Mouse (Mus musculus) ovary, postnatal 36 days (tissue): ENCODE data around the gene Eif2s2.
A peak's percentile ranks its signal among the peaks of the same experiment; 100 is the strongest.
"Not testable (repeated sequence)": the region's sequence is repeated elsewhere in the genome, so short reads cannot be mapped to it uniquely, and the experiment has no call there.

Source experiments
- DNase-seq: peaks from one replicate; pipeline ENCODE4 v3.0.0; 2022; ENCODE audit warnings: low spot score, mixed read lengths

Eif2s2 gene

GRCm38 (mm10) chr2:154892201-154893044 is at the start of gene Eif2s2:
Gene Eif2s2, minus strand, starts transcription at chr2:154892935.
- DNase-seq, result peak; percentile 95

GRCm38 (mm10) chr2:154941952-154942351 is 49.2 kb upstream of the Eif2s2 start:
- DNase-seq, result no peak

DNA sequence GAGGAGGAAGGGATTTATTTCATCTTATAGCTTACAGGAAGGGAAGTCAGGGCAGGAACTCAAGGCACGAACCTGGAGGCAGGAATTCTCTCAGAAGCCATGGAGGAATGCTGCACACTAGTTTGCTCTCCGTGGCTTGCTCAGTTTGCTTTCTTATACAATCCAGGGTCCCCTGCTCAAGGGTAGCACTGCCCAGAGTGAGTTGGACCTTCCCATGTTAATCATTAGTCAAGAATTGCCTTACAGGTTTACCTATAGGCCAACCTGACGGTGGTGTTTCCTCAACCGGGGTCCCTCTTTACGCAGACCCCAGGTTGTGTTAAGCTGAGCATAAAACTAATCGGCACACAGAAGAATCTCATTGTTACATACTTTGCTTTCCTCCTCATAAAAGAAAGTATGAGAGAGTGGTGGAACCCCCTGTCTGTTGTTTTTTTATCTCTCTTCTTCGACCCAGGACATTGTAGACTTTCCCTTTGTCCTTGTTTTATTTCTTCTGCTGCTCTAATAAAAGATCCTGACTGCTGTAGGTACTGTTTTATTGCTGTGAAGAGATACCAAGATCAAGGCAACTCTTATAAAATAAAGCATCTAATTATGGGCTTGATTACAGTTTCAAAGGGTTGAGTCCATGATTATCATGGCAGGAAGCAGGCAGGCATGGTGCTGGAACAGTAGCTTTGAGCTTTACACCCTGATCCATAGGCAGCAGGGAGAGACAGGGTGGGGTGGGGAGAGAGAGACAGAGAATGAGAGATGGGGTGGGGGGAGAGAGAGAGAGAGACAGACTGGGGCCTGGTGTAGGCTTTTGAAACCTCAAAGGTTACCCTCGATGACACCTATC is 45.0 kb upstream of the Eif2s2 start:
- no peak for DNase-seq

DNA sequence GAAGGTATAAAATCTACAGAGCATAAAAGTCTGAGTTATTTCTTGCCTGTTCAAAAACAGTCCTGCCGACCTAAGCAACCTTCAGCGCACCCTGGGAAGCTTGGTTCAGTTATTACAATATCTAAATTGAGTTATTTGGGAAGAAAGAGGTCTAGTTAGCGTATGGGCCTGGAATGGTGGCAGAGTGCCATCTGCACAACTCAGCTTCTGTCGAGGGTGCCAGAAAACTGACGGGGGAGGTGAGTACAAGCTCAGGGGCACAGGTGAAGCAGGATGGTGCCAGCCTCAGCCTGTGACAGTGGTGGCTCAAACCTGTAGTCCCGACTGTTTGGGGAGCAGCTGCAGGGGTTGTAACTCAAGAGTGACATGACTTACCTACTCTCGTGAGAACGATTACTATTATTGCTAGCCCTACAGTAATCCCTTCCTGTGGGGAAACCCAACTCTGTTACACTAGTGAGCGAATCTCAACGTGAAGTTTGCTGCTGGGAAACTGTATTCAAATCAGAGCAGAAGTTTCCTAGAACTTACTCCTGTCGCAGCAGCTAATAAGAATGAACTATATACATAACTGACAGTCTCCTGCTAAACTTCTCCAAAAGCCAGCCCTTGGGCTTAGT is 43.9 kb upstream of the Eif2s2 start:
- no peak for DNase-seq

- no peak for DNase-seq
These were observed 43.4 kb upstream of the Eif2s2 start for GRCm38 (mm10) chr2:154936106-154936505.

GRCm38 (mm10) chr2:154933884-154934283 is 41.1 kb upstream of the Eif2s2 start:
- no peak for DNase-seq

DNA sequence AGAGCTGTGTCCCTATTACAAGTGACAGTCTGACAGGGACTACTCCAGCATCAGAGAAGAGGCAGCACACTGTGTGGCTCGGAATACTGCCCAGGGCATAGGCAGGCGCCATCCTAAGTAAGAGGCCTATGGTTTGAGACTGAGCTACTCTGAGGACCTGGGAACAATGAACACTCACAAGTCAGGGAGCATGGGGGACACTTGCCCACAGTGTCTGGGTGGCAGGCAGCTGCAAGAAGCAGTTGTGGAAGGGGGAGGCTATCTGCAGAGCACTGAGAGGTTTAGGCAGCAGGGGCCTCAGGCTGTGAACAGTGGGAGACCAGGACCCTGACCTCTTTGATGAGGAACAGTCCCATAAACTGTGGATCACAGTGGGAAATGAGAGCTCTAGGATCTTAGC is 35.6 kb upstream of the Eif2s2 start:
- no peak for DNase-seq

GRCm38 (mm10) chr2:154926843-154927242 is 34.1 kb upstream of the Eif2s2 start:
- DNase-seq, result no peak

DNA sequence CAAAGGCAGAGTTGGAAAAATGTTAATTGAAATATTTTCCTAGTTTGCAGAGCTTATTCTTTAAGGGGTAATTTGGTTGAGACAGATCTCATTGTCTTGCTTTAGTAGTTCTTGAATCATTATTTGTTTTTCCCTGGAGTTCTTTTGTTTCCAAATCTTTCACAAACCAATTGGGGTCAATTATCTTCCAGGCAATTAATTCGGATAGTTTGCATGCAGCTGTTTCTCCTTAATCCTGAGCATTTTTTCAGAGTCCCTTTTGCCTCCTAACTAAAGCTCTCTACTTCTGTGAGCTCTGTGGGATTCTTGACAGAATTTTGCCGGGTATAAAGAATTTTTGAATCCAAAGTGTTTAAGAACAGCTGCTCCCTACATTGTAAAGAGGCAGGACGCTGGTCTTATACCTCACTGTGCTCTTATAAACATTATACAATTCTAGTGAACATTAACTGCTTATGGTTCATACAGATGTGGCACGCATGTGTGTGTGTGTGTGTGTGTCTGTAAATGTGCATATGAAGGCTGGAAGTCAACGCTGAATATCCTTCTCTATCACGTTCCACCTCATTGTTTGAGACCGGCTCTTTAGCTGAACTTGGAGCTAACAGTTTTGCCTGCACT is 32.8 kb upstream of the Eif2s2 start:
- DNase-seq, result no peak

DNA sequence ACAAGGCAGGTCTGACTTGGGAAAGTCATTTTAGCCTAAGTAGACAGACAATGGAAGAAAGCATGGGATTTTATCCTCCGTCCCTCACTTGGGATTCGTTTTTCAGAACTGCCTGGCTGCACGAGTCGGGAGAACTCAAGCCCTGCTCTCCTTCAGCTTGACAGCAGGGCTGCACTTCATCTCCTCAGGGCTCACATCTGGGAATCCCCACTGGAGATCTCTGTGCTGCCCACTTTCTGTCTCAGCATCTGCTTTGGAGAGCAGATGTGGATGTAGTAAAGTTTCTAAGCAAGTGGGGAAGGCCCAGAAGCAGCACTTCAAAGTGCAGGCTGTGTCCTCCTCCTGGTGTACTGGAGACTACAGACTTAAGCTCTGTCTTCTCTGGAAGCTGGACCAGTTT is 29.4 kb upstream of the Eif2s2 start:
- not testable (repeated sequence) for DNase-seq

DNA sequence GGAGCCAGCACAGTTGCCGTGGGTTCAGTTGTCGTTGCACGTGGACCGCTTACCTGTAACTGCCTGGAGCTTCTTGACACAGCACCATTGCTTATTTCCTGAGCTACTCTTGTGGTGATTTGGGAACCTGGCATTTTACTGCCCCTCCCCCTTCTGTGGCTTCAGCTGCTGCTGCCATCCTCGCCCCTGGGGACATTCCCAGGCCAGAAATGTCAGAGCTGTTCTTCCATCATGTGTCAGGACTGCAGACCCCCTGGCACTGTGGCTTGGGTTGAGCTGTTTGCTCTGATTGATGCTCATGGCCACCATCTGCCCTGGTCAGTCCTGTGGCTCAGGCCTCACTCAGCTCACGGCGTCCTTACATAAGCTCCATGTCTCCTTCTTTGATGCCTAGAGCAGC is 28.2 kb upstream of the Eif2s2 start:
- no peak for DNase-seq

- DNase-seq, result no peak
These were observed 25.3 kb upstream of the Eif2s2 start for GRCm38 (mm10) chr2:154917866-154918641.

GRCm38 (mm10) chr2:154916547-154916946 is 23.8 kb upstream of the Eif2s2 start:
- DNase-seq, result no peak

DNA sequence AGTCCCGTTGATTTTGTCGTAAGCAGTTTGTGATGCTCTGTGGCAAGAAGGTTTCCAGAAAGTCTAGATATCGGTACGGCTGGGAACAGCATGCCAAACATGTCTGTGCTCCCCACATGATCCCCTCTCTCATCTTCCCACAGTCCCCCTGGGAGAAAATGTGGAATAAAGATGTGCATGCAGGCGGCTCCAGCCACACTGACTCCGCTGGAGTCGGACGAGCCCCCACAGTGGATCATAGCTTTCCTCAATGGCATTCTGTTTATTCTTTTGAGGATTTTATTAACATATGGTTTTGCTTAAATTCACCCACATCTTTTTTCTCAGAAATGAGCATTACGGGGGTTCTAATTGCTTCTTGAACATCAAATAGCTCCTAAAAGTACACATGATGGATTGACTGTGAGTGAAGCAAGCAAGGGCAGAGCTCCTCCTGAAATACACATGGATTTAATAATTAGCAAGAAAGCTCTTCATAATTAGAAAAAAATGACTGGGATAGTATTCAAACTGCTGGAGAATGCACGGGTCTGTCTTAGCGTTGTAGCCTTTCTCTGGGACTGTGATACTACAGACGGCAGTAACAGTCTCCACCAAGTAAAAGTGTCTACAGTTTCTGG is 23.3 kb upstream of the Eif2s2 start:
- no peak for DNase-seq

GRCm38 (mm10) chr2:154909789-154910188 is 17.1 kb upstream of the Eif2s2 start:
- no peak for DNase-seq

DNA sequence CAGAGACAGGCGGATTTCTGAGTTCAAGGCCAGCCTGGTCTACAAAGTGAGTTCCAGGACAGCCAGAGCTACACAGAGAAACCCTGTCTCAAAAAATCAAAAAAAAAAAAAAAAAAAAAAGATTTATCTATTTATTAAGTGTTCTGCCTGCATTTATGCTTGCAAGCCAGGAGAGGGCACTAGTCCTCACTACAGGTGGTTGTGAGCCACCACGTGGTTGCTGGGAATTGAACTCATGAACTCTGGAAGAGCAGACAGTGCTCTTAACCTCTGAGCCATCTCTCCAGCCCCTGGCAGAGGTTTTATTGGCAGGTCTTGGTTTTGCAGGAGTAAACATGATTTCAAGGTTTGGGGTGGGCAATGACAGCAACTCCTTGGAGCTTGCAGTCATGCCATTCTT is 15.5 kb upstream of the Eif2s2 start:
- DNase-seq, result not testable (repeated sequence)

GRCm38 (mm10) chr2:154905796-154906195 is 13.1 kb upstream of the Eif2s2 start:
- no peak for DNase-seq

DNA sequence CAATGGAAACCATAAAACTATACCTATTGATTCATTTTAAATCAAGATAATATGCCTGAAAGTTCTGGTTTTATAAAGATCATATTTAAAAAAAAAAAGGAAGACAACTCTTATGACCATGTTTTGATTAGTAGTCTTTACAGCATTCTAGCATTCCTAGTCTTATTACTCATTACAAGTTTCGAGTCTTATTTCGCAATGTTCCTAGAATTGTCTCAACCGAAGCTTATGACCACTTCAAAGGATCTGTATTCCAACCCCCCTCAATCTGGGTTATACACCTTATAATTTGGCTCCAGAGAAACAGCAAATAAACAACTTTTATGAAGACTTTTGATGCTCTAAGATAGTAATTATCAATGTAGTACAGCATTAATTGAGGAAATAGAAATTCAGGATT is 9.4 kb upstream of the Eif2s2 start:
- DNase-seq, result no peak

- DNase-seq, result not testable (repeated sequence)
These were observed 6.7 kb upstream of the Eif2s2 start for GRCm38 (mm10) chr2:154899412-154899811.

DNA sequence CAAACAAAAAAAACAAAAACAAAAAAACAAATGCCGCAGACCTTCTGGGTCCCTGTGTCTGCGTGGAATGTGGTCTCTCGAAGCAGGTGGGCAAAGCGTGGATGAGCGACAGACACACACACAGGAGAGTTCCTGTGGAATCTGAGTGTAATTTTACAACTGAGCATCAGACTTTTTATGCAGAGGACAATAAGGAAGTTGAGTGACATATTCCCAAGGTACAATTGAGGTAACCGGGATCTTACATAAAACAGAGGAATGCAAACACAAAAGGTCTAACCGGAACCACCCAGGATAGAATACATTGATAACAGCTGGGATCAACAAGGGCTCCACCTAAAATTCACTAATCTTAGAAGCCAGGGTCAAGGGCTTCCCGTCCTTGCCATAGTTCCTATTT is 6.3 kb upstream of the Eif2s2 start:
- DNase-seq, result not testable (repeated sequence)

DNA sequence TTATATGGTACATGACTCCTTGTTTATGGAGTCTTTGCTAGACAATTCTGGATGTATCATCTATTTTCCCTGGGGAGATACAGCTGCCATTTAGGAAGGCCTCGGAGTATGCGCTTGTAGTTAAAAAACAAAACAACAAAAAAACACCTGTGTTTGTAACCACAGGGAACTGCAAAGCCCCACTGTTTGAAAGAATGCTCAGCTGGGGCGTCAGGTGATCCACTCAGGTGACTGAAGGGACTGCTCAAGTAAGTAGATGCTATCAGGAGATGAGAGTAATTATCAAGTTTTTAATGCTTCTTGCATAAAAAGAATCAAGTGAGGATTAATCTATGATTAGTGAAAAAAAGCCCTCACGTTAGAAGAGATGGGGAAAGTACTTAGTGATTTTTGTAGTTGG is 813 bp upstream of the Eif2s2 start:
- no peak for DNase-seq
